ENCODE assay signal across 17 mouse cellular contexts in genomic region chr1:138022918-138023295, GRCm38 (mm10).
DNase-seq lines count a peak whose midpoint lies in the region; ATAC-seq lines count a peak whose summit lies in the region.
"Had no signal": no experiment of that assay in that cellular context is flagged by ENCODE, and none has a peak within 500 bp of the region (broad histone marks: within the 10 kb centered on the region; RNA-seq: fewer than 3 reads in every experiment).

No protein-coding gene starts in this region.

- no peaks in the 10 kb centered on the region for H3K4me1 ChIP-seq in heart, embryonic 10.5 days
- peaks cover 18% of the 10 kb centered on the region for H3K4me1 ChIP-seq in embryonic facial prominence, embryonic 13.5 days
- H3K4me1 ChIP-seq in limb, embryonic 12.5 days (replicated peaks) = peaks cover 18% of the 10 kb centered on the region; the same call in 1 of the 2 replicates
- peaks cover 6% of the 10 kb centered on the region; the same call in 1 of the 2 replicates for H3K4me1 ChIP-seq in midbrain, embryonic 14.5 days (ENCODE audit: control insufficient read depth, insufficient read depth, low read length)
- H3K4me1 ChIP-seq: liver, embryonic 15.5 days had no signal

- peak overlapping the region; percentile 27 for H3K4me2 ChIP-seq in embryonic facial prominence, embryonic 13.5 days
- 0 out of 2 replicates have a peak overlapping the region, but pooled peaks have one; percentile 1 for H3K4me2 ChIP-seq in limb, embryonic 12.5 days
- no peak overlapping the region for H3K4me2 ChIP-seq in midbrain, embryonic 14.5 days (ENCODE audit: low read length)
- H3K4me2 ChIP-seq: liver, embryonic 15.5 days had no signal

- H3K4me3 ChIP-seq in heart, embryonic 10.5 days = no peak overlapping the region
- no peak overlapping the region for H3K4me3 ChIP-seq in embryonic facial prominence, embryonic 13.5 days
- H3K4me3 ChIP-seq in limb, embryonic 12.5 days (replicated peaks) = no peak overlapping the region
- no peak overlapping the region for H3K4me3 ChIP-seq in midbrain, embryonic 14.5 days (replicated peaks; ENCODE audit: low read depth, low read length)
- H3K4me3 ChIP-seq: liver, embryonic 15.5 days had no signal

- H3K9ac ChIP-seq in embryonic facial prominence, embryonic 13.5 days = no peak overlapping the region
- no peak overlapping the region for H3K9ac ChIP-seq in limb, embryonic 12.5 days (replicated peaks)
- no peak overlapping the region for H3K9ac ChIP-seq in midbrain, embryonic 14.5 days (replicated peaks; ENCODE audit: low read length)
- H3K9ac ChIP-seq: liver, embryonic 15.5 days had no signal

- H3K9me3 ChIP-seq in heart, embryonic 10.5 days = no peaks in the 10 kb centered on the region
- no peaks in the 10 kb centered on the region for H3K9me3 ChIP-seq in embryonic facial prominence, embryonic 13.5 days
- H3K9me3 ChIP-seq in limb, embryonic 12.5 days = no peaks in the 10 kb centered on the region
- H3K9me3 ChIP-seq in midbrain, embryonic 14.5 days (ENCODE audit: control insufficient read depth, low read length) = no peaks in the 10 kb centered on the region
- H3K9me3 ChIP-seq: liver, embryonic 15.5 days had no signal

- H3K36me3 ChIP-seq in heart, embryonic 10.5 days = no peaks in the 10 kb centered on the region
- H3K36me3 ChIP-seq in embryonic facial prominence, embryonic 13.5 days = no peaks in the 10 kb centered on the region
- no peaks in the 10 kb centered on the region for H3K36me3 ChIP-seq in limb, embryonic 12.5 days
- no peaks in the 10 kb centered on the region for H3K36me3 ChIP-seq in midbrain, embryonic 14.5 days (ENCODE audit: control insufficient read depth, insufficient read depth, low read length)
- H3K36me3 ChIP-seq: liver, embryonic 15.5 days had no signal

- no peak overlapping the region for H3K27ac ChIP-seq in heart, embryonic 10.5 days
- peak overlapping the region; percentile 85 for H3K27ac ChIP-seq in embryonic facial prominence, embryonic 13.5 days
- peak overlapping the region; percentile 47; the same call in 1 of the 2 replicates for H3K27ac ChIP-seq in limb, embryonic 12.5 days
- no peak overlapping the region; the same call in 1 of the 2 replicates for H3K27ac ChIP-seq in midbrain, embryonic 14.5 days (replicated peaks; ENCODE audit: low read depth, low read length)
- H3K27ac ChIP-seq: liver, embryonic 15.5 days had no signal

- DNase-seq in heart, adult 11 months = peak; percentile 23
- no peak for DNase-seq in heart, embryonic 10.5 days (ENCODE audit: low spot score)
- peak; percentile 76 for DNase-seq in Muller cell, postnatal 12 days (ENCODE audit: inconsistent ontology term)
- no peak for DNase-seq in gastrocnemius, adult 8-10 months (ENCODE audit: low spot score in 2 of 2)
- no peak for DNase-seq in midbrain, embryonic 14.5 days
- no peak for DNase-seq in cerebellum, postnatal 10 days
- DNase-seq: adrenal gland, adult 8-10 months; B cell, adult 2 months; cerebellum, adult 9-11 months; heart, adult 18-20 months; kidney, postnatal 10 days; lung, postnatal 36 days; right cerebral cortex, postnatal 4 days had no signal

- ATAC-seq in embryonic facial prominence, embryonic 13.5 days (ENCODE audit: insufficient number of reproducible peaks, insufficient read depth, low FRiP score, low TSS enrichment, low read depth) = no peak
- ATAC-seq in limb, embryonic 12.5 days (ENCODE audit: insufficient number of reproducible peaks, insufficient read depth, low FRiP score, low TSS enrichment, low read depth) = no peak
- no peak for ATAC-seq in midbrain, embryonic 14.5 days (ENCODE audit: low FRiP score, low TSS enrichment)
- ATAC-seq: inflammation-experienced regulatory T-cells, adult 6 months had no signal

- WGBS in heart, embryonic 10.5 days = 52% methylated on average over 3 of the region's 3 CpGs
- 4% methylated on average over 3 of the region's 3 CpGs for WGBS in embryonic facial prominence, embryonic 13.5 days
- 32% methylated on average over 3 of the region's 3 CpGs for WGBS in limb, embryonic 12.5 days
- 23% methylated on average over 3 of the region's 3 CpGs for WGBS in midbrain, embryonic 14.5 days

- H3K27me3 ChIP-seq in heart, embryonic 10.5 days (ENCODE audit: insufficient read depth, poor library complexity, severe bottlenecking) = no peaks in the 10 kb centered on the region
- H3K27me3 ChIP-seq in embryonic facial prominence, embryonic 13.5 days = no peaks in the 10 kb centered on the region
- no peaks in the 10 kb centered on the region for H3K27me3 ChIP-seq in limb, embryonic 12.5 days
- no peaks in the 10 kb centered on the region for H3K27me3 ChIP-seq in midbrain, embryonic 14.5 days (ENCODE audit: control insufficient read depth, insufficient read depth, low read length)
- H3K27me3 ChIP-seq: liver, embryonic 15.5 days had no signal

Comparison
In these comparisons a context has a peak if more than half of its experiments do, and no peak if none do; other contexts are left out.
1. DNase-seq: peak in heart, adult 11 months (single experiment) and Muller cell, postnatal 12 days (single experiment); none in heart, embryonic 10.5 days (single experiment), gastrocnemius, adult 8-10 months (0 of 2), midbrain, embryonic 14.5 days (single experiment) and cerebellum, postnatal 10 days (0 of 2).
2. H3K27ac ChIP-seq: peak in embryonic facial prominence, embryonic 13.5 days (single experiment) and limb, embryonic 12.5 days (single experiment); none in heart, embryonic 10.5 days (single experiment) and midbrain, embryonic 14.5 days (single experiment).